Mouse (Mus musculus) cerebellum, adult 18-20 months (tissue): ENCODE measurements at regions not wholly inside any gene's neighbourhood (a gene's known extent, or its start where the extent isn't known, plus 50 kb on each side); places are given as distances from the start of the nearest gene placed in this dataset.
A peak's percentile ranks its signal among the peaks of the same experiment; 100 is the strongest.

Experiments used
- DNase-seq, 2 experiments: peaks; one replicate each; pipeline ENCODE4 v3.0.0; 2021

DNA sequence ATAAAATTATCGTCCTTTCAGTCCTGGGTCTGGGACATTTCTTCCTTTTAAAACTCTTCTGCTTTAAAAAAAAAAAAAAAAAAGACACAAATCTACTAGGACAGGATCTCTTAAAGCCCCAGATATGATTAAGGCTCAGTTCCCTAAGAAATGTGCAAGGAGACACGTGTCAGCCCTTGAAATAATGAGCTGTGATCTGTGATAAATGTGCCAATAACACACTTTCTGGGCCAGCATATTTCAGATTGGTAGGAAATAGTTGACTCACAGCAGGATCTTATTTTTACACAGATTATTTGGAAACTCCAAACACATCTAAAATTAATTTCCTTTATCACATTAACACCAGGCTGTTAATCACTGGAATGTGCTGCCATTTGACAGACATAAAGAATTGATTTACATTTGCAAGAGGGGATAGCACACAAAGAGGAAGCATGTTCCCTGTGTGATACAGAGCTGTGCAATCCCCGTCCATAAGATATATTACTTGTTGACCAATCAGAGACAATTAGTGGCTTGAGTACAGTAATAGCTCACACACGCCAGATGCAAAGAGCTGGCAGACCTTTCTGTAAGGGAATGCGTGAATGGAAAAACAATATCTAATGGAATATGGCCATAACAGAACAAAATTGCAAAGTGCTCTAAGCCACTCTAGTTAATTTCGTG, 263.7 kb downstream of the Pax3 start:
- no peak for DNase-seq

DNA sequence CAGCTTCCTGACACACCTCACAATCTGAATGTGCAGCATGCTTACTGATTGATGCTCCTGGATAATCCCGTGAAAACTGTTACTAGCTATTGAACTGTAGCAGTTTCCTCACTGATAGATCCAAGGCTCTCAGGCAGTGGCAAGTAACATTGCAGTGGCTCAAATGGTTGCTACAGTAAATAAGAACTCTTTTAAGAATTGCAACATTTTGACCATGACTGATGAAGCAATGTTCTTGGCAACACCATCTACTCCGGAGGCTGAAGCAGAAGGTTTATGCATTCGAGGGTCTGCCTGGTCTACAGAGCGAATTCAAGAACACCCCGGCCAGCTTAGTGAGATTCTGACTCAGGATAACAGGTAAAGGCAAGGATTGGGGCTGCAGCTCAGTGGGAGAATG, 264.7 kb downstream of the Pax3 start:
- no peak for DNase-seq

DNA sequence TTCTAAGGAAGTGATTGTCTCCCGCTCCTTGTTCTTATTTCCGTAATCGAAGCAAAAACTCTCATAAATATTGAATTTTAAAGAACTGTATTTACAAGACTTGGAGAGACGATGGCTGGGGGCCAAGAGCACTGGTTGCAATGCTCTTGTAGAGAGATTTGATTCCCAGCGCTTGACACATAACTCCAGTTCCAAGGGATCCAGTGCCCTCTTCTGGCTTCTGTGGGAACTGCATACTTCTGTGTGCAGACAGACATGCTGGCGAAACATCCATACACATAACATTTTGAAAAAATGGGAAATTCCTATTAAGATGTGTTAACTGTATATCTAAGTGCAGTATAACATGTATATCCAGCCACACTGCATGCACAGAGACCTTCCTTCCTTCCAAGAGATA, 266.3 kb downstream of the Pax3 start:
- DNase-seq: no peak

DNA sequence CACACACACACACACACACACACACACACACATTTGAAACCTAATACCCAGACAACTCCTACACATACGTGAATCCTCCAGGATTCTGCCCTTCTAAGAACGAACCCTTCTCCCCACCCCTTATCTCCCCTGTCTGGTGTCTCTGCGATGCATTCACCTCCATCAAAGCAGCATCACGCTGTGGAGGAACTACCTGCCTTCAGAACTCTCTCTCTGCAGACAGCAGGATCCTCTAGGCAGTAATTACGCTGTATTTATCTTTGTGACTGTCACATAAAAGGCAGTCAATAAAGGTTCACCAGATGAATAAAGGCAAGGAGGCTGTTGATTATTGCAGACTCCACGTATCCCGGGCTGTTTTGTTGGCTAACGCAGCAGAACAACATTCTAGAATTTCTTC, 267.4 kb downstream of the Pax3 start:
- DNase-seq: no peak

DNA sequence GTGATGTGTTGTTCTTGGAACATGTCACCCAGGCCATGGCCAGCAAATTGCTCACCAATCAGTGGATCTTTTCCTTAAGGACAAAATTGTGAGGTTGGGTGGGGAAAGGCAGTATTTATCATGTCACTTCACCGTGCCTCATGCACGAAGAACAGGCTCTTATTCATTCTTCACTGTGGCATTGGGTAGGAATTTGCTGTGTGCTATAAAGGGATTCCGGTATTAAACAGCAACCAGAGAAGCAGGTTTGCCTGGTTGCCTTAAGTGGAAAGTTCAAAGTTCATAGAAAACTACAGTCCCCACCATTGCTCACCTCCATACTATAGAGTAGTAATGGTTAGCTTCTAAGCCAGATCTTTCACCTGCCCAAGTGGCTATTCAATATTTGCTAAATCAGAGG, 270.8 kb downstream of the Pax3 start:
- no peak for DNase-seq

DNA sequence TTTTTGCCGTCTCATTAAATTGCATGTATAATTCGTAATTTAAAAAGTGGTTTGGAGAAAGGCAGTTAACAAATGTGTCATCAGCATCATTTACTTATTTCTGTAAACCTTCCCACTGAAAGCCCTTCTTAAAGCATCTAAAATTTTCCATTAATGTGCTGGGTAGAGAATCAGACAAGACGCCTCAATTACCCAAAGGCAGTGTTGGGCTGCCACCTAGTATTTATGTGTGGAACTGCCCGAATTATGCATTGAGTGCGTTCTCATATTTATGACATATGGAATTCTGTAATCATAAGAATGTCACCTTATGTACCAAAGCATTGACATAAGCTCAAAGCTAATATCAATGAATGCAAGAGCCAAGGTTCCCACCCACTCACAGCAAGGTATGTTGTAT, 300.7 kb downstream of the Pax3 start:
- DNase-seq: peak; percentile 8 to 10

DNA sequence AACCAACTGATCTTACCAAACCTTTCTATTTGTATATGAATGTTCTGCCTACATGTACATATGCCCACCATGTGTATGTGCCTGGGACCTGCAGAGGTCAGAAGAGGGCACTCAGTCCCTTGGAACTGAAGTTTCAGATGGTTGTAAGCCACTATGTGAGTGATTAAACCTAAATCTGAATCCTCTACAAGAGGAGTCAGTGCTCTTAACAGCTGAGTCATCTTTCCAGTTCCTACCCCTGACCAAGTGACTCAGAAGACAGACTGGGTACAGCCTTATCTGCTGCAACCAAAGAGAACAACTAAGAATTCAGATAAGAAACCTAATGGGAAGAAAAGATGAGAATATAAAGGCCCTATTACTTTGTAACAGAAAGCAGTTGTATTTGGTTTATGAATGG, 317.9 kb downstream of the Pax3 start:
- DNase-seq: no peak

DNA sequence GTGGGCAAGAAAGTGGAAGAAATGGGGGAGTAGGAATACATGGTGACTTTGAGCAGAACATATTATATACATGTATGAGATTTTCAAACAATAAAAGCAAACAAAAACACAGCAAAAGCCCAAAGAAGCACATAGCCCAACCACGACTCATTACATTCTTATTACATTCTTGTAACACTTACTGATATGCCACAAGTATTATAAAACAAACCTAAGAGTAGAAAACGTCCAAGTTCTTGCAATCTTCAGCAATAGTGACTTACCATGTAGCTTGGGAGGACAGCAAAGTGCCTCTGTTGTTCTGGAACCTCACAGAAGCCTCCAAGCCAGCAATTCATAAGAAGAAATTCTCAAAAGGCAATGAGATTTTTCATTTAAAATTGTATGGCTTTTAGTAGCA, 326.8 kb downstream of the Pax3 start:
- DNase-seq: no peak

DNA sequence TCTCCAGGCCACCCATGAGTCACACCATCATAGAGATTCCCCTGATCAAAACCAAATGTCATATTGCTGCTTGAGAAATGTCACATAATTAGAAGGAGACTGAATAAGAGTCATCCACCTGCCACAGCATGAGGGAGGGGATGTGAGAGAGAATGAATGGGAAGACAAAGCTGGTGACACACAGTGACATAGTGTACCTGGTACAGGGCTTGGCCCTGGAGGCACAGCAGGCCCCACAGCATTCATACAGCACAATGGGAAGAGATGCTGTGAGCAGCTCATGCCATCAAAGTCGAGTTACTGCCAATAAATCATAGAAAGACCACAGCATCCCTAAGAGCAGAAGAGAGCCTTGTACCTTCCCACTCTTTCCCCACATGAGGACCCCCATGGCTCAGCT, 327.8 kb downstream of the Pax3 start:
- DNase-seq: no peak

DNA sequence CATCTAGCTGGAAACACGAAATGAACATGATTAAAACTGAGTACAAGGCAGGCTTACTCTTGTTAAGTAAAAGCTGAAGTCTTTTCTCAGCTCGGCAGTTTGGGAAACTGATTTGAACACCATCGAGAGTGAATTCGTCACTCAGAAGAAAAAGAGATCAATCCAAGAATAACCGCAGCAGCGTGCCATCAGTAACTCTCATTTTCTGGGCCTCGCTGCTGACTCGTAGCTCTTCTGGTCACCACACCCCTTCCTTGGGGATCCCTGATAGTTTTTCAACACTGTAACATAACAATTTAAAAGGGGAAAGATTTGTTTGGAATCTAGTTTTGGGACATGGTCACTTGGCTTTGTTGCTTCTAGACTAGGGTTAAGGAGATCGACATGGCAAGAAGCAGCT, 337.0 kb downstream of the Pax3 start:
- DNase-seq: no peak

DNA sequence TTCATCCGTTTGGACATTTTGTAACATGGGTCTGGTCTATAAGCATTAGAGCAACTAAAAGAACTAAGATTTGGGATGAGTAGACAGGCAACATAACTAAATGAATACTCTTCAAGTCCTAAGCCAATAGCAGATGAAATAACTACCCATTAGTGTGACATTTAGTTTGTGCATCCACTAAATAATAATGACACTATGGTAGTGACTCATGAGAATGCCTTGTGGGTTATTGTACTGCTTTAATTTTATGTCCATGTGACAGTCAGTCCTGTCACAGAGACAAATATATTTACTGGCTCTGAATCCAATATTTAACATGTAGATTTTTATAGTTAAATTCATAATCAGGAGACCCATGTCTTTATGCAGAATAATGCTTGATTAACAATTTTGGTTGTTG, 339.5 kb upstream of the Epha4 start:
- no peak for DNase-seq

DNA sequence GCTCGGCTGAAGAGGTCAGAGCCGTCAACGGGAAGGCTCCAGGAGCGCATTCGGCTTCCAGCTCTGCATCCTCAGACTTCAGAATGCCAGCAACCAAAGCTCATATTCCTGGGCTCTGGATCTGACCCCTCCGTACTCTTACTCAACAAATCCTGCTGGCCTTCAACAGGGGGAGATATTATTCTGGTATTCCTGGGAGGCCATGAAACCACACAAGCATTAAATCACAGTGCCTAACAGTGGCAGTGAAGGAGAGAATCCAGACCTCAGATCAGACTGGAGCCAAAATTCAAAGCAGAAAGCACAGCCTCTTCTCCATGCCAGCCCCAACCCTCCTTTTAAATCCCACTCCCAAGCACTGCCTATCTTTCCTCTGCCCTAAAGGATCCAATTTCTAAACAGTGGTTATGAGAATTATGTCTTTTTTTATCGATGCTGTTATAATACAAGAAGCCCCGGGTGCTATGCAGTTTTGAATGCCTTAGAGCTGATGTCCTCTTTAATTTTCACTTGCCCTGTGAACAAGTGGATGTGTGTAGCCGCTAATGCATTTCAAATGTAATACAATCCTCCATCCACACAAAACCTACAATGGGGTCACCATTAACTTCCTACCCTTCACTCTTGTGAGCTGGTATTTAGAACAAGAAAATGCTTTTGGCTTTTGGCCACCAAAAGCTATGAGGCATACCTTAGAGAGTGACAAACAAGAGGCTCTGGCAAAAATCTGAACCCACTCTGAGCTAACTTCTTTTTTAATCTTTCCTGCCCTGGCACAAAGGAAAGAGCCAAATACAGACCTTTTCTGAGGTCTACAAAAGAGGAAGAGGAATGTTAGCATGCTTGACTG, 333.1 kb upstream of the Epha4 start:
- no peak for DNase-seq

DNA sequence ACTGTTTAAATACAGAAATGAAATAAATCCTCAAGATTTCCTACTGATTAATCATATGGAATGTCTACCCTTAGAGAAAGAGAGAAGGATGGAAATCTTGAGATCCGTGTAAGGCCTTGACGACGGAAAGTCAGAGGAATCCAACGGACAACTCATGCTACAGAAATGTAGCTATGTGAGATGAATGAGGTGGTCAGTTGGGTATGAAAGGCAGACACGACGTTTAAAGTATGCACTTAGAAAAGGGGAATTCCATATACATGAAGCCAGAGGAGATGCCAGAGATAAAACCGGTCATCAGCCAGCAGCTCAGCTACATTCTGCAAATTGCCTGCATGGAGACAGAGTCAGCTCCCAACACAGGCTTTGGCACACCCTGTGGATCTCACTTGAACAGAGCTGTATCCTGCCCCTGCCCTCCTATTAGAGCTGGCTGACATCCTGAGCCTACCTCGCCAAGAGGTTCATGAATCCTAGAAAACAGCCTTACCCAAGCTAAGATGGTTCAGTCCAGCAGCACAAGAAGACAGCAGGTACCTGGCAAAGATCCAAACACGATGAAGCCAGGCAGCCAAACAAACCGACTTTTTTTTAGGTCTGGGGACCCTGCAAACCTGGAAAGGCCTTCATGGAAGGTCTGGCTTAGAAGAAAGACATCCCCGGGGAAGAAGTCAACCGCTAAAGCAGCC, 331.3 kb upstream of the Epha4 start:
- DNase-seq: no peak

DNA sequence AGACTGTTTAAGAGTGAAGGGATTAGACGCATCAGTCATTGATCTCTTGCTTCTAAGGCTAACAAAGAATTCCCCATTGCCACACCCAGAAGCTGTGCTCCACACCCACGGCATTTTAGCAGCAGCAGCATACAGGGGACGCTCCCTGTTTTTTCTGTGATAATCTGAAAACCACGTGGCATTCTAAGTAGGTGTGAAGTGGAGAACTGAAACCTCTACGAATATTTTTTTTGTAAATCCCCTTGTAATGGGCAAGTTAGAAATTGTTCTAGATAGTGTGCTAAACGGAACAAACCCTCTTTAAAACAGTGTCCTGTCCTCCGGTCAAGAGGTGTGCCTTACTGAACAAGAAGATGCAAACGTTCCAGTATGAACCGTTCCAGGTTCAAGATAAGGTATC, 325.8 kb upstream of the Epha4 start:
- no peak for DNase-seq

DNA sequence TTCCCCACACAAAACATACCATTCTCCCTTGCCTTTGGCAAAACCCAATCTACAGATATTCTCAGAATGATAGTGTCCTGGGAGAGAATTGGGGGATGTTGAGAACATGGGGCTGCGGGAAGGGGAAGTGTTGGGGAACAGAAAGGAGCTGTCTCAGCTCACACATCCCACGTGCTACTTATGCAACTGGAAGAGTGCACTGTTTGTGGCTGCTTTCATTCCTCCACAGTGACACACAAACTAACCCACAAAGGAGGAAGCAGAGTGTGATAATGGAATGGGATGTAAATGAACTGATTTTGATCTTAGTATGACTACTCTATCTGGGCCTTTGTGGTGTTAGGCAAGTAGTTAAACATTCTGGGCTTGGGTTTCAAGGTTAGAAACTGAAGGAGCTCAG, 317.3 kb upstream of the Epha4 start:
- DNase-seq: no peak

DNA sequence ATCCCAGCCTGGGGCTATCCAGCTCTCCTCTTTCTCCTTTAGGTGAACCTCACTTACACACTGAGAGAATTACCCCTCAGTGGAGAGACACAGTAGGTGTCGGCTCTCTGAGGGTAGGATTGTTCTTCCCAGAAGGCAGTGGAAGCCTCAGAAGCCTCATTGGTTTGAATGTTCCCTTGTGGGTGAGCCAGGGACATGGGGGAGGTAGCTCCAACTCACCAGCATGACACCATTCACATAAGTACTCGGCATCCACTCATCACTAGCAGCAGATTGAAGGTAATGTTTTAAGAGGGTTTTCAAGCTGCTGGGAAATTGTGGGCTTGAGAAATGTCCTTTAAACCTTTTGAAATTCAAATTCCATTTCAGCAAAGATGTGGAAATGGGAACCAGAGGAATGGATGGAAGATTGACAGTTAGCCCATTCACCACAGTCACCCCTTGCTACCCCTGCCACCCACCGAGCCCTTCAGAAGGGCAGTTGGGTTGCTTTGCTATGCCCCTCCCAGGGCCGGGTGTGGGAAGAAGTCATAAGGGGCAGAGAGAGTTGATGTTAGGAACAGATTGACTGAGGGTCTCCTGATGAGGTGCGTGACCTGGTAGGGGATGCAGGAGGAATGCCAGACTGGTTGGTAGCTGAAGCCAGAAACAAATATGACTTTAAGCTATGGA, 310.0 kb upstream of the Epha4 start:
- DNase-seq: no peak

DNA sequence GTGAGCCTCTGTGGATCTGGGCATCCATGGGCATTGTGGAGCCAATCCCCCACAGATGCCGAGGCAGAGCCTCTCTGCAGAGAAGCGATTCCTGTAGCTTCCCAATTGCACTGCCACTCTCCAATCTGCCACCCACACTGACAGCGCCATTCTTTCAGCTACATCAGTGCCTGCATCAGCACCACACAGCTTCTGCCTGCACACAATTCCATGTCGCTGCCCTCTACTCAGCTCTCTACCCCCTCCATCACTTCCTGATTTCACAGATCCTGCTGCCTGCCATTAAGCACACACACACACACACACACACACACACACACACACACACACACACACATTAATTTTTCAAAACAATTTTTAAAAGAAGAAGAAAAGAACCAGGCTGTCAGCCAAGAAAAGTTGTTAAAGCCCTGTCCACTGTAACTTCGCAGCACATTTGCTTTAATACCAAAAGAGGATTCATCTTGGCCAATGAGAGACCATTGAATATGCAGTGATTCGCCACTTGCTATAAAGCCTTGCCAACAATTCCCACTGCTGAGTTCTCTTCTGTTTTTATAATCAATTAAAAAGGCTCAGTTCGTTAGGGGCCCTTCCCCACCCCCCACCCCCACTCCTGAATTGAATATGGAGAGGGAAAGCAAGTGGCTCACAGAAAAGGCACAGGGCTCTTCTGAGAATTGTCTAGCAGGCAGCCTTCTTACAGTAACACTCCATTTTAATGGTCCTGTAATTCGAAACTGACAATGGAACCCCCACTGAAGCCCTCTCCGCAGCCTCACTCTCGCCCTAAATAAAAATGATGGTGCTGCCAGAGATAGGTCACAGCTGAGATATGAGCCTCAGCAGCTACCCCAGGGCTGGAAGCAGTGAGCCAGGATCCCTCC, 309.2 kb upstream of the Epha4 start:
- DNase-seq: no peak

DNA sequence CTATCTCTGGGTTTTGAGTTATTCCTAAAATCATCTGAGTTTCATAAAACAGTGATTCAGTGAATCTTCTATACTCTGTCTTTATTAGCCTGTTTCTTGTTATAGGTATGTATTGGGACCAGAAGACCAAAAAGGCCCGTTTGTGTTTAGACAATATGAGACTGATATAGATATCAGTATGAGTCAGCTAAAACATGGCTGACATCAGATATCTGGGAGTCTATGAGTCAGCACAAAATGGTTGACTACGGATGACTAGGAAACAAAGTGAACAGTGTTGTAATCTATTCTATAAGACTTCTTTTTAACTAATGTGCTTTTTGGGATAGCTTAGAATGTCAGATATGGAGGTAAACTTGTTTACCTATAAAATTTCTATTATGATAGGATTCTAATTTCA, 305.2 kb upstream of the Epha4 start:
- no peak for DNase-seq

DNA sequence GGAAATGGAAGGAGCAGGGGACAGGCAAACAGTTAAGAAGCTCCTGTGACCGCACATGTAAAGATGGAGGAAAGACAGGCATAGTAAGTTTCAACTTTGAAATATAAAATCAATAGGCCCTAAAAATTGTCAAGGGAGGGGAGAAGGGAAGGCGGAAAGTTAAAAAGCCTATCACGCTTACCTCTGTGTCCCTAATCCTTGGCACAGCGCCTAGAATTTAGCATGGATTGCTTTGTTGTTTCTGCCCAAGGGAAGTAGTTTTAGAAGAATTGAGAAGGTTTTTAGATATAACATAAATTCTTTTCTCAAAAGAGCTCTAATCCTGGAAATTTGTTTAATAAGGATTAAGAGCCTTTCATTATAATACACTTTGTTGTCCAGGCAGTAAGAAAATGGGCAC, 300.6 kb upstream of the Epha4 start:
- DNase-seq: no peak

DNA sequence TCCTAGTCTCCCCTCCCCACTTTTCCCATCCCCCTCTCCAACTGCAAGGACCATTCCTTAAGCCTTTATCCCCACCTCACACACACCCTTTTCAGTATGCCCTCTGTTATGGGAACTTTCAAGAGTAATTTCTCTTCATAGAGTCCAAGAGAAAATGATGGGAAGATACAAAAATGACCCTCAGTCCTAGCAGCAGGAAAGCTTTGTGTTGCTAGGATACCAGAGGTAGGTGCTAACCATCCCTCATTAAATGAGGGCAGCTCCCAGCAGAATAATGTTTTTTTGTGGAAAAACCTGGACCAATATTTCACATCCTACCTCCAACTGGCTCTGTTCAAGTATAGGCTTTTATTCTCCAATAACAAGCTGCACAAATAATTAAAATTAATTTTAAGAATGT, 296.7 kb upstream of the Epha4 start:
- DNase-seq: no peak

DNA sequence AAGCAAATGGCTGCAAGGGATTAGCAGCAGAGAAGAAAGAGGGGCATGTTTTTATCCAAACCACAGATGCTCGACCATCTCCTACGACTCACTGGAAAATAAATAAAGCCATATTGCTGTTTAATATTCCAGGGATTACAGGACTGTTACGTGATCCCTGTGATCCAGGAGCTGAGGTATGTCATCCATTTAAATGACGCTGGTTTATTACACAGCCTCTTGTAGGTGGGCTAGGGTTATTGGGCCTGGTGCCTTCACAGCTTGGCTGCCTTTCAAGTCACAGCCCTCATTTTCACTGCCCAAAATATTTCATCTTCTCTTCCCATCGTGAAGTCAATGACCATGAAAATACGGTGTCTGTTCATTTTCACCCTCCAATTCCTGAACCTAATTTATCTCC, 276.1 kb upstream of the Epha4 start:
- DNase-seq: no peak

DNA sequence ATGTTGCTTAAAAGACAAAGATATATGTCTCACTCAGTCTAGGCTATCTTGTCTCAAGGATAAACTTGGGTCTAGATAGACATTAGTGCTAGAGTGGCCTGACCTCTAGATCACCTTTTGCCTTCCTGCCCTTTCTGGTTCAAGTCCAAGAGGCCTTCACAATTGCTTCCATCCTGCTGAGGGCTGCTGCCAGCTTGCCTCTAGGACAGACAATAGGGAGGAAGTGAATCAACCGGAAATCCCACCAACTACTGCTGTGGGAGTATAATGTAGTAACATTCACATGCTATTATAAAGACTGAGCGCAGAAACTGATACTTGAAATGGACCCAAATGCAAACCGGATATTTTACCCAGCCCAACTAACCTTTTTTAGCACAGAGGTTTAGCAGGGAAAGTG, 239.4 kb upstream of the Epha4 start:
- no peak for DNase-seq
